Mouse (Mus musculus) kidney, adult 2 months (tissue): ENCODE results near the gene Atxn1. TPM values are rescaled to one million over a fixed set of nuclear protein-coding genes. Genes with fewer than 3 reads are reported as not detected.

Experiments
- DNase-seq: peaks from one replicate; pipeline ENCODE4 v3.0.0; 2021
- H3K27ac ChIP-seq: fragments of 200-500 bp; 2 replicates; pipeline ENCODE4 v1.5.1; 2012; ENCODE audit warnings: low read depth, low read length, control low read depth, inconsistent platforms; ENCODE audit not compliant: insufficient read depth
- H3K27me3 ChIP-seq: fragments of 200-500 bp; replicated peaks from 2 replicates; pipeline ENCODE4 v1.6.1; 2012; ENCODE audit warnings: mild to moderate bottlenecking, moderate library complexity, low read length, inconsistent platforms; ENCODE audit not compliant: control insufficient read depth, insufficient read depth
- H3K36me3 ChIP-seq: fragments of 200-500 bp; 2 replicates; pipeline ENCODE4 v1.6.1; 2012; ENCODE audit warnings: mild to moderate bottlenecking, moderate library complexity, low read length, inconsistent platforms; ENCODE audit not compliant: control insufficient read depth, insufficient read depth
- H3K4me1 ChIP-seq: fragments of 200-500 bp; 2 replicates; pipeline ENCODE4 v1.6.1; 2011; ENCODE audit warnings: low read length; ENCODE audit not compliant: control insufficient read depth, insufficient read depth
- H3K4me3 ChIP-seq: fragments of 200-500 bp; 2 replicates; pipeline ENCODE4 v1.5.1; 2011; ENCODE audit warnings: mild to moderate bottlenecking, low read depth, low read length, control low read depth; ENCODE audit not compliant: insufficient read depth
- CTCF ChIP-seq: fragments of 200-500 bp; conservative IDR thresholded peaks from 2 replicates; pipeline ENCODE4 v1.5.1; 2011; ENCODE audit warnings: low read depth, mild to moderate bottlenecking, control low read depth, low read length, moderate library complexity, mixed read lengths; ENCODE audit not compliant: insufficient read depth, insufficient read length
- POLR2A ChIP-seq: fragments of 200-500 bp; IDR thresholded peaks from one replicate; pipeline ENCODE4 v1.6.1; 2011; ENCODE audit warnings: low read depth, low read length, control low read depth
- WGBS: fragments of 180-500 bp; shearing (Covaris S2); methylation state at CpG from one replicate; pipeline ENCODE4 v1.1.7; 2018; 5-methylcytosine and 5-hydroxymethylcytosine counted together
- polyA plus RNA-seq: library from polyadenylated mRNA; depleted of rRNA; stranded (reverse); fragments of >200 nt; gene quantifications from 2 replicates; pipeline ENCODE4 v1.2.3, GENCODE M21; 2012

Gene Atxn1
- polyA plus RNA-seq, 1 experiment = 15.0 TPM

DNA sequence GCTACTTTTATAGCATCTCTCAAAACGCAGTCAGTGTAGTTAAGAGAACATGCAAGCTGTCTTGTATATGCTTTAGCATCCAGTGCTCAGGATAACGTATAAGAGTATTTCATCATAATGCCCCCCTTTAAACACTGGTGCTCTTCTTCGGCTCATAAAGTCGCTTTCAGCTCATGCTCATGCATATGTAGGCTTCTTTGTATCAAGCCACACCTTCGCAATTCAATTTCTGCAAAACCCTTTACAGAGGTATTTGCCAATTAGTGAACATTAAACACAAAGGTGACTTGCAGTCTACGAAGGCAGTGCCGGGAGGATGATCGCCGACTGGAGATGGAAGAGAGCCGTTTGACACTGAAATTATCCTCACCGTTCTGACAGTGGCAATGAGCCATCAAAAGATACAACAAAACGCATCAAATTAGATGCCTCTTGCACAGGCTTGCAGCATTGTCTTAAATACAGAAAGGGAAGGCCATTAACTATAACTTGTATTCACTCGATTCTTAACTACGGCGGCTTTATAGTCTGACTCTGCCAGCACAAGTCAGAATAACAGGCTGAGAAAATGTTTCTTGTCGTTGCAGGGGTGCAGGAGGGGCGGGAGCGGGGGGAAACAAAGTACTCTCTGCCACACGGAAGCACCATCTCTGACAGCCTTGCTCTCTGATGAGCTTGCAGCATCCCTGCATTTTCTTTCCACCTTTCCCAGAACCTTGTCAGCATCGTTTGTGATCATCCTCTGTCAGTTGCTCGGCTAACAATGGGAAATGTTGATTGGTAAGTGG, 191.2 kb downstream of the Atxn1 start:
- Histone ChIP-seq H3K4me3 (no peak overlapping the region), H3K4me1 (no peaks in the 10 kb centered on the region), H3K36me3 (no peaks in the 10 kb centered on the region), H3K27ac (no peak overlapping the region), H3K27me3 (no peaks in the 10 kb centered on the region)
- no peak for DNase-seq
- 73% methylated on average over 21 of the region's 21 CpGs for WGBS
- TF ChIP-seq POLR2A (no peak), CTCF (no peak)

GRCm38 (mm10) chr13:45769757-45770156, 195.1 kb downstream of the Atxn1 start:
- H3K4me3 ChIP-seq = no peak overlapping the region
- no peak overlapping the region for H3K27ac ChIP-seq
- H3K27me3 ChIP-seq = no peaks in the 10 kb centered on the region
- H3K4me1 ChIP-seq = no peaks in the 10 kb centered on the region
- WGBS = 92% methylated on average over 11 of the region's 11 CpGs
- TF ChIP-seq CTCF (no peak), POLR2A (no peak)
- no peaks in the 10 kb centered on the region for H3K36me3 ChIP-seq
- no peak for DNase-seq

GRCm38 (mm10) chr13:45768250-45768649, 196.6 kb downstream of the Atxn1 start:
- no peak overlapping the region for H3K4me3 ChIP-seq
- TF ChIP-seq POLR2A = no peak
- TF ChIP-seq CTCF = no peak
- no peaks in the 10 kb centered on the region for H3K4me1 ChIP-seq
- no peak for DNase-seq
- H3K27ac ChIP-seq = no peak overlapping the region
- no peaks in the 10 kb centered on the region for H3K27me3 ChIP-seq
- no peaks in the 10 kb centered on the region for H3K36me3 ChIP-seq
- WGBS = 98% methylated on average over 3 of the region's 3 CpGs

DNA sequence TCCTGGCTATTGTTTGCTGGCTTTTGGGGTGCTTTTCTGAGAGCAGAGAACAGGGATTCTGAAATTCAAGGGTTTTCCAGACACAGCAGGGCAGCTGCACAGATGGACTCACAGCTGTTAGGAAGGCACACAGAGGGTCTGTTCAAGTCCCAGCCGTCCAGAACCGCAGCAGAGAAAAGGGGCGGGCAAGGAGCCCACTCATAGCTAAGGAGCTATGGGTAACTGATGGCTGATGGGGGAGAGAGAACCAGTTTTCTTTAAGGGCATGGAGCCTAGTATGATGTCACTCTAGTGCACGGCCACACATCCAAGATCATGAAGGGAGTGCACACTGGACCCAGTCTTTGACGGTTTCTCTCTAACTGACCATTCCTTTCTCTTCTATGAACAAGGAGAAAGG, 200.5 kb downstream of the Atxn1 start:
- H3K4me3 ChIP-seq = no peak overlapping the region
- DNase-seq = no peak
- no peaks in the 10 kb centered on the region for H3K36me3 ChIP-seq
- H3K4me1 ChIP-seq = no peaks in the 10 kb centered on the region
- no peaks in the 10 kb centered on the region for H3K27me3 ChIP-seq
- TF ChIP-seq CTCF = no peak
- TF ChIP-seq POLR2A = no peak
- WGBS = 86% methylated on average over 5 of the region's 5 CpGs
- no peak overlapping the region for H3K27ac ChIP-seq

DNA sequence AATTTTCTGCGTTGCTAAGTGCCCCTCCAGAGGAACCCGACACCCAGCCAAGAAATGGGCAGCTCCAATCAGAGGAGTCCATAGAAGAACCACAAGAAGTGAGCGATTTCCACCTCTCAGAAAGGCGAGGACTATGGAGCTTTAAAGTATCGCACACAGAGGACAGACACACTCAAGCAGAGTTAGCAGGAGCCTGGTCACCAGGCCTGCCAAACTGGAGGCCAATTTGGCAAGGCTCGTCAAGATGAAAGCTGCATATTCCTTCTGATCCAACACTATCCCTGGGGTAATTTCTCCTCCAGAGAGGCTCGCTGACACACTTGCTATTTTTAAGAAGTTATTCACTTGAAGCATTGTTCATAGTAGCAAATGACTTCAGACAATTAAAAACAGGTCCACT, 202.5 kb downstream of the Atxn1 start:
- TF ChIP-seq POLR2A = no peak
- TF ChIP-seq CTCF = no peak
- Histone ChIP-seq H3K4me3 (no peak overlapping the region), H3K4me1 (no peaks in the 10 kb centered on the region), H3K27ac (no peak overlapping the region), H3K27me3 (no peaks in the 10 kb centered on the region), H3K36me3 (no peaks in the 10 kb centered on the region)
- WGBS = 81% methylated on average over 7 of the region's 7 CpGs
- no peak for DNase-seq

GRCm38 (mm10) chr13:45754483-45754882, 210.3 kb downstream of the Atxn1 start:
- WGBS = 54% methylated on average over 1 of the region's 1 CpGs

DNA sequence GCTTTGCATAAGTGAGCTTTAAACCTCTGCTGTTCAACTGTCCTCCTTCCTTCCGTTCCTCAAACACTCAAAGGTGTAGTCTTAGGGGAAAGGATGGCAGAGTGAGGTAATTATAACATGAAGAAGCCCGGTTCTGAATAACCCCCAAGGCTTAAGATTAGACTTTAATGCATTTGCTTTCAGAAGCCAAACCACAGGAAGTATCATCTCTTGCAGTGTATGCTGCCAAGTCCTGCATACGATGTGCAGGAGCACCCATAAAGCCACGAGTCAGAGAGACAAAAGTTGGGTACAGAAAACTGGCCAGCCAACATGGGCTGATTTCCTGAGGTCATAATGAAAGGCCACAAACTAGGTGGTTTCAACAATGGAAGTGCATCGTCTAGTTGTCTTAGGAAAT, 212.3 kb downstream of the Atxn1 start:
- H3K4me3 ChIP-seq = no peak overlapping the region
- H3K36me3 ChIP-seq = no peaks in the 10 kb centered on the region
- TF ChIP-seq POLR2A (no peak), CTCF (no peak)
- H3K4me1 ChIP-seq = peaks cover 9% of the 10 kb centered on the region; the same call in 1 of the 2 replicates
- no peaks in the 10 kb centered on the region for H3K27me3 ChIP-seq
- H3K27ac ChIP-seq = no peak overlapping the region
- WGBS = 65% methylated on average over 5 of the region's 5 CpGs
- no peak for DNase-seq

More at GRCm38 (mm10) chr13:45754483-45754882, 210.3 kb downstream of the Atxn1 start:
- no peak for DNase-seq
- TF ChIP-seq POLR2A = no peak
- TF ChIP-seq CTCF = no peak
- H3K27me3 ChIP-seq = no peaks in the 10 kb centered on the region
- no peak overlapping the region for H3K27ac ChIP-seq
- H3K36me3 ChIP-seq = no peaks in the 10 kb centered on the region
- H3K4me1 ChIP-seq = peaks cover 9% of the 10 kb centered on the region; the same call in 1 of the 2 replicates
- H3K4me3 ChIP-seq = no peak overlapping the region
